Mouse (Mus musculus) heart, postnatal 0 days (tissue): ENCODE measurements at regions not wholly inside any gene's neighbourhood (a gene's known extent, or its start where the extent isn't known, plus 50 kb on each side); places are given as distances from the start of the nearest gene placed in this dataset.

Experiments used
- ATAC-seq: fragments of 200-750 bp; cut with Nextera tagmentation; 2 replicates; pipeline ENCODE4 v1.8.0; 2017; ENCODE audit warnings: low read depth, moderate number of reproducible peaks, moderate library complexity; ENCODE audit not compliant: insufficient read depth
- DNase-seq: peaks from one replicate; pipeline ENCODE4 v3.0.0-alpha.2; 2016; ENCODE audit warnings: low spot score
- H3K27ac ChIP-seq: fragments of 300-500 bp; sonication (generic); 2 replicates; pipeline ENCODE4 v1.5.1; 2014; ENCODE audit warnings: low read depth, mild to moderate bottlenecking
- H3K27me3 ChIP-seq: fragments of 300-500 bp; sonication (generic); 2 replicates; pipeline ENCODE4 v1.6.1; 2014; ENCODE audit warnings: low read length, mixed read lengths; ENCODE audit not compliant: control insufficient read depth, insufficient read depth
- H3K36me3 ChIP-seq: fragments of 300-500 bp; sonication (generic); replicated peaks from 2 replicates; pipeline ENCODE4 v1.6.1; 2014; ENCODE audit warnings: low read length, mixed read lengths; ENCODE audit not compliant: control insufficient read depth, insufficient read depth
- H3K4me1 ChIP-seq: fragments of 300-500 bp; sonication (generic); 2 replicates; pipeline ENCODE4 v1.6.1; 2014; ENCODE audit warnings: antibody characterized with exemption; ENCODE audit not compliant: control insufficient read depth, insufficient read depth
- H3K4me2 ChIP-seq: fragments of 300-500 bp; sonication (generic); 2 replicates; pipeline ENCODE4 v1.6.1; 2014; ENCODE audit warnings: low read depth, mild to moderate bottlenecking, low read length, moderate library complexity
- H3K4me3 ChIP-seq: fragments of 300-500 bp; sonication (generic); 2 replicates; pipeline ENCODE4 v1.5.1; 2014; ENCODE audit warnings: low read depth, low read length
- H3K9ac ChIP-seq: fragments of 300-500 bp; sonication (generic); replicated peaks from 2 replicates; pipeline ENCODE4 v1.6.1; 2014; ENCODE audit warnings: low read depth, low read length, mixed read lengths
- H3K9me3 ChIP-seq: fragments of 300-500 bp; sonication (generic); replicated peaks from 2 replicates; pipeline ENCODE4 v1.6.1; 2016; ENCODE audit warnings: low read length; ENCODE audit not compliant: control insufficient read depth
- CTCF ChIP-seq: IDR thresholded peaks from 2 replicates; pipeline ENCODE4 v1.5.1; 2016; ENCODE audit warnings: antibody characterized with exemption, control low read depth, low read depth
- EP300 ChIP-seq: IDR thresholded peaks from 2 replicates; pipeline ENCODE4 v1.6.1; 2016; ENCODE audit warnings: antibody characterized with exemption, low read depth
- WGBS: fragments of 180-500 bp; shearing (Covaris S2); extraction: QIAGEN DNeasy Blood & Tissue Kit; methylation state at CpG from one replicate; pipeline ENCODE4 v1.1.7; 2014; 5-methylcytosine and 5-hydroxymethylcytosine counted together

GRCm38 (mm10) chr3:144255596-144256550 is 50.9 kb upstream of the Lmo4 start:
- Histone ChIP-seq H3K9ac (no peak overlapping the region), H3K27me3 (no peaks in the 10 kb centered on the region), H3K4me3 (no peak overlapping the region), H3K36me3 (no peaks in the 10 kb centered on the region), H3K9me3 (no peaks in the 10 kb centered on the region), H3K4me2 (no peak overlapping the region), H3K27ac (no peak overlapping the region), H3K4me1 (no peaks in the 10 kb centered on the region; the same call in 1 of the 2 replicates)
- TF ChIP-seq EP300 (no peak), CTCF (no peak)
- WGBS: 58% methylated on average over 12 of the region's 12 CpGs
- ATAC-seq: no peak
- no peak for DNase-seq
